In the genomic region with DNA sequence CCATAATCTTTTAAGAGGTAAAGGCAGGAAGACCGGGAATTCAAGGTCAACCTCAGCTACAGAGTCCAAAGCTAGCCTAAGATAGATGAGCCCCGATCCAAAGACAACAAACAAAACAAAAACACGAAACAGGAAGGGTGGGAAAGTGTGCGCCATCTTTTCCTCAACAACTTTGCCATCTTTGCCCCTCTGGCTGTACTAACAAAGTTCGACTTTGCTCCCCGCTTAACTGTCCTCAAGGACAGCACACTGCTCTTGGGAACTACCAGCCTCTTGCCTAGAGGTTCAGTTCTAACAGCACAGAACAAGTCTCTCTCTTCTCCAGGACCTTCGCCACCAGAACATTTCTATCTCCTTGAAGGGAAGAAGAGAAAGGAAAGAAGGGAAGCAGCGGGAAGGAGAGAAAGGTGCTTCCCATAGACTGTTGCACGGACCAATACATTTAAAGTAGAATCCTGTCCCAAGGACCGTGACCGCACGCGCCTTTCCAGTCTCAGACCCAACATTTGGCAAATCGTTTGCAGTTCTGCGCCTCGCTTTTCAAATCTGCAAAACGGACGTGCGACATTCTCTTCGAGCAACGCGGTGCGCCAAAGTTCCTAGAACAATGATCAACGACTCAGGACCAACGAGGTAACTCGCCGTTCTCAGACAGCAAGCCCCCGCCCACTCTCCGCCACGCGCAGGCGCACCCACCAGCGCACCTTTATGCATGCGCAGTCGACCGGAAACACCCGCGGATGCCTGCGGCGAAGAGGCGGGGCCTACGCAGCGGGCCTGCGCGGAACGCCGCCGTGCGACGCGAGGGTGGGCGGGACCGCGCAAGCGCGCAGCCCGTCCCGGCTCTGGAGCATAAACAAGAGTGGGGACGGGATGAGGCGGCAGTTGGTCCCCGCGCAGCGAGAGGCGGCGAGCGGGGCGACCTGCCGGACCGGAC, we compare ENCODE assay signal across 8 mouse cellular contexts. TPM values are rescaled to one million over a fixed set of nuclear protein-coding genes. Genes with fewer than 3 reads are reported as not detected.
DNase-seq lines count a peak whose midpoint lies in the region; ATAC-seq lines count a peak whose summit lies in the region.

No protein-coding gene starts in this region.

- H3K4me2 ChIP-seq in hindbrain, embryonic 12.5 days (replicated peaks): peak overlapping the region; percentile 94

- DNase-seq in MN1 (ENCODE audit: low spot score): peak; percentile 99
- peak; percentile 96 for DNase-seq in cerebellum, adult 9-10 months
- peak; percentile 90 to 98 for DNase-seq in frontal cortex, adult 2 months (ENCODE audit: extremely low spot score in 1 of 2, low spot score in 1 of 2)
- DNase-seq in layer of hippocampus, postnatal 14 days (ENCODE audit: low spot score in 2 of 2): peak; percentile 90 to 97
- DNase-seq in lung, postnatal 14 days: peak; percentile 97
- peak; percentile 88 for DNase-seq in retina, adult 2 months (ENCODE audit: low read depth, low spot score)
- DNase-seq in thymus, postnatal 36 days: peak; percentile 98 to 99

- no peaks in the 10 kb centered on the region for H3K9me3 ChIP-seq in hindbrain, embryonic 12.5 days (replicated peaks)

- H3K4me1 ChIP-seq in hindbrain, embryonic 12.5 days: peaks cover 19% of the 10 kb centered on the region

- H3K4me3 ChIP-seq in hindbrain, embryonic 12.5 days: peak overlapping the region; percentile 96

- WGBS in hindbrain, embryonic 12.5 days: under 1% methylated on average over 69 of the region's 69 CpGs

- peak overlapping the region; percentile 95 for H3K9ac ChIP-seq in hindbrain, embryonic 12.5 days

- peak; percentile 96 for ATAC-seq in hindbrain, embryonic 12.5 days (ENCODE audit: low FRiP score)

- H3K27ac ChIP-seq in hindbrain, embryonic 12.5 days: peak overlapping the region; percentile 85

- H3K27me3 ChIP-seq in hindbrain, embryonic 12.5 days: no peaks in the 10 kb centered on the region; the same call in 1 of the 2 replicates

- peaks cover 12% of the 10 kb centered on the region for H3K36me3 ChIP-seq in hindbrain, embryonic 12.5 days

RNA-seq across cellular contexts. Expression of a gene that starts 1.5 kb away (rescaled TPM):
- polyA plus RNA-seq in frontal cortex, adult 2 months (2012; rRNA removed): 64.4 and 74.2 TPM in 2 replicates
- 63.8 and 64.8 TPM in 2 replicates for polyA plus RNA-seq in hindbrain, embryonic 12.5 days (2016; fragmentation: Nextera tagmentation; extraction: Ambion mirVana)
- 10 to 100 TPM; 81.7 to 88.5 TPM for total RNA-seq in layer of hippocampus, postnatal 14 days (2021)

RNA-seq across cellular contexts. Expression of a gene that starts 20.4 kb away (rescaled TPM):
- polyA plus RNA-seq in frontal cortex, adult 2 months (2012; rRNA removed): 108 and 118 TPM in 2 replicates
- 12.0 and 12.2 TPM in 2 replicates for polyA plus RNA-seq in hindbrain, embryonic 12.5 days (2016; fragmentation: Nextera tagmentation; extraction: Ambion mirVana)
- total RNA-seq in layer of hippocampus, postnatal 14 days (2021): 100 to 1,000 TPM; 183 to 186 TPM

Comparison
In these comparisons a context has a peak if more than half of its experiments do, and no peak if none do; other contexts are left out.
1. Peak in every context shown above with its lines: DNase-seq, ATAC-seq, H3K4me3 ChIP-seq and H3K27ac ChIP-seq.